Mouse (Mus musculus) ZHBTc4 (cell line): ENCODE data around the gene Chchd6.
A peak's percentile ranks its signal among the peaks of the same experiment; 100 is the strongest.

ENCODE experiments used
- DNase-seq: peaks from one replicate; pipeline ENCODE4 v3.0.0-alpha.2; 2011; ENCODE audit warnings: low read depth, low spot score

The Chchd6 gene

DNA sequence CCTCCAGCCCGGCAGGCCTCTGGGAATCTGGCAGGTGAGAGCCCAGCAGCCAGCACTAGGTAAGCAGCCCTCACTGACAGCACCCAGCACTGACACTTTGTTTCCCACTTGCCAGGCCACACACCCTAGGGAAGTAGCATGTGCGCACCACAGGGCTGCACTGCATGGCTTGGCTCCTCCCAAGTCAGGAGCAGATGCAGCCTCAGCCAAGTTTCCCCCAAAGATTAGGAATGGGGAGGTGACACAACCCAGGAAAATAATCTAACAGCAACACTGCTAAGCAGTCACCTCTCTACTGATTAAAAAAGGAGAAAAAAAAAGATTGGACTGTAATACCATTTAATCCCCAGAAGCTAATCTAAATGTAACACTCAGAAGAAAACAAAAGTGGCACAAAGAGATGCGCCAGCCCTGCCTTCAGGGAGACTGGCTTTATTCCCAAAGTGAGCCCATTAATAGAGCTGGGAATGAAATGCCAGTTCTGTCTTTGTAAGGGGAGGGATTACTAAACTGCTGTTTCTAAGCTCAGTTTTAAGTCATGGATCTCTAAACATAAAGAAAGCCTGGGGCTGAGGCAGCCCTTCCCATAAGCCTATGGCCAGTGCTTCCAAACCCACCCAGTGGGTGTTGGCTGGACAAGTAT is 188.1 kb downstream of the Chchd6 start:
- DNase-seq: no peak

DNA sequence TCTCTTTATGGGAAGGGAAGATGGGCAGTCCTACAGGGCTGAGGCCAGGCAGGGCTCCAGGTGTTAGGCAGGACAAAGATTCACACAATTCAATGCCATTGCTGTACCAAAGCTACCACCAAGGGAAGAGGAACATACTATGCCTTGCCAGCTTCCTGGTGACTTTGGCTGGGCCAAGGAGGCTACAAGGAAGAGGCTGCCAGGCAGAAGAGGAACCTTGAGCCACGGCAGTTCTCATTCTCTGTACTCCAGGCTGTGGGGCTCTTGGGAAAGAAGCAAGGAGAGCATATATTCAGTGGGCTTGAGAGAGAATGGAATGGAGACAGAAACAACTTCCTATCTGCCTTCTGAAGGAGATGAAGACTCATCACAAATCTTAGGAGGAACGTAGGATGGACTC is 190.5 kb downstream of the Chchd6 start:
- DNase-seq: no peak

DNA sequence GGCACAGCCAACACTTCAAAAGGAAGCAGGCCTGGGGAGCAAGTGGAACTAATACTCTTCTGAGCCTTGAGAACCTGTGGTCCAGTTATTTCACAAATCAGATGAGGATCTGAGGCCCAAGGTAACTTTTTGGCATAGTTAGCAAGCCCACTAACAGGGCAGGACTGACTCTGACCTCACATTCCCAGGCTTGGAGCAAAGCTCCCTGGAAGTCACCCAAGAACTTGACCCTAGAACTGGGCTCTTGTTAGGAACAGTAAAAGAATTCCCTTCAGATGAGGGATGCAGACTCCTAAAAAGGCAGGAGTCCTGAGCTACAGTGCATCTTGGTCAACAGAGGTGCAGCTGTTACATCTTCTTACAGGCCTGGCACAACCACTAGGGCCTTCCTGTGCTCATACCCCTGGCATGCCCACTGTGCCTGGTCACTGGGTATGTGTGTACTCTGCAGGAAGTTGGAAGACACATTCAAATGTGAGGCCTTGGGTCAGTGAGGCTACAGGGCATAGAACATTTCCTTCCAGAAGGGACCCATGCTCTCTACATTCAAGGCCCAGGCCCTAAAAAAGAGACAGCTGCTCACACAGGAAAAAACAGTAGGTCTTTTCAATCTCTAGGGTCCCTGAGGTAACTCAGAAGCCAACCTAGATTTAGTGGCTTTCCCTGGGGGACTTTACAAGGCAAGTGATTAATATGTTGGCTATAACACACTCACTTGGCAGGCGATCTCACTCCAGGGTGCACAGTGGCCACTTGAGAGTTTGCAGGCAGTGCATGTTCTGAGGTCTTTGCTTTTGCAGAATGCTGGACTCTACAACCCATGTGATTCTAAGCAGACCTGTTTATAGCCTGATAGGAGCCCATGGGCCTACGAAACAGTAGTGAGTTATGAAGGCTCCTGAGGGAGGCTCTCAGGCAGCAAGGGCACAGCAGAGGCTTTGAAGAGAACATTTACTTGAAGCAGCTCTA is 191.9 kb downstream of the Chchd6 start:
- DNase-seq: no peak

DNA sequence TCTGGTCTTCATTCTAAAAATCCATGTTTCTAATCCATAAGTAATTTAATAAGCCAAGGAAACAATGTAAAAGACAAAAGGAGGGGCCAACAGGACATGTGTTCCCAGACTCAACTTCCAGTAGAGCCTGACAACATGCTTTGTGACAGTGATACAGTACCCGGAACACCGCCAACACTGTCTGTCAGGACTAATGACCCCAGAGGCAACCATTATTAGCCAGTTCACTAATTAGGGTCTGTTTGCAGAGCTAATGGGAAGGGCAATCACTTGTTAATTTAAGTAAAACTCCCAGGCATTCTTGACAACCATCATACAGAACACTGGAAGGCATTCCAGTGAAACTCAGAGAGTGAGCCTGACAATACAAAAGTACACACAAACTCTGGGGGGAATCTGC is 193.0 kb downstream of the Chchd6 start:
- no peak for DNase-seq

DNA sequence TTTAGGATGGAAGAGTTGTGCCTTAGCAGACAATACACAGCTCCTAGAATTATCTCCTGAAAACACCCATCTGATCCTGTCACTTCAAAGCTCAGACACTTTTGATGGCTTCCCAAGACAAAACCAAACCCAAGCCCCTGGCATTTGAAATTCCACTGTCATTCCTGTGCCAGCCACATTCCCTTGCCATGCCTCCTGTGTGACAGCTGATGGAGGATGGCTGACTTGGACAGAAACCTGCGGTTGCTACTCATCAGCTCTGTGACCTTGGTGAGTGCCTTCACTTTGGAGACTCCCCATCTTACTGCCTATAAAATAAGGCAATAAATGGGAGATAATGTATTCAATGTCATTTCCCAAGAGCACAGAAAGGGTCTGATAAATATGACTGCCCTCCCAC is 195.9 kb downstream of the Chchd6 start:
- DNase-seq: no peak

DNA sequence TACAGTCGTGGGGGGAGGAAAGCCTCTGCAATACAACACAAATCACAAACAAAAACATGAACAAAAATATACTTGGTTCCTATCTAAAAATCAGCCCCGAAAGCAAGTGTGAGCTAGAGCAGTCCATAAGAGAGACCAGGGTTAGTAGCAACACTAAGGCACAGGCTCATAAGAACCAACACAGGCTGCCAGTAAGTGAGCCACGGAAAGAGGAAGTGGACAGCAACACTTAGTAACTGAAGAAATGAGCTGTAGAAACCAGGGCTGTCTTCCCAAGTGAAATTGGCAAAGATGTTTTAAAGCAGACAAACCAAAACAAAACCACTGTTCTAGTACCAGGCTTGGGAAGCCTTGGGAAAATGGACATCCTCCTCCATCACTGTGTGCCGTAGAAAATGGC is 197.5 kb downstream of the Chchd6 start:
- no peak for DNase-seq

DNA sequence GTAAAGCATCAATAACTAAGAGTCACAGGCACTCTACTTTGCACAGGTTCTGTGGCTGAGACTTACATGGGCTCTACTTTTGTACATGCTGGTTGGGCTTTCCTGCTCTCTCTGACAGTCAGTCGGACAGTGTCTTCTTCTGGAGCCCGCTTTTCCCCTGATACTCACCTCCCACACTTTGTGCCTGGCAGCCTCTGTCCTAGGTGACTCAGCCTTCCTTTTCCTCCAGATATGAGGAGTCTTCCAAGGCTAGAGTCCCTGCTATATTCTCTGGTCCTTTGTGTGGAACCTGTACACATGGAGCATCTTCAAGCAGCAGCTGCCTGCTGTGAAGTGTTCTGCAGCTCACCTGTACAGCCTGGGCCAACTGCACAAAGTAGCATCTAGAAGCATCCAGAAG is 201.6 kb downstream of the Chchd6 start:
- DNase-seq: no peak

DNA sequence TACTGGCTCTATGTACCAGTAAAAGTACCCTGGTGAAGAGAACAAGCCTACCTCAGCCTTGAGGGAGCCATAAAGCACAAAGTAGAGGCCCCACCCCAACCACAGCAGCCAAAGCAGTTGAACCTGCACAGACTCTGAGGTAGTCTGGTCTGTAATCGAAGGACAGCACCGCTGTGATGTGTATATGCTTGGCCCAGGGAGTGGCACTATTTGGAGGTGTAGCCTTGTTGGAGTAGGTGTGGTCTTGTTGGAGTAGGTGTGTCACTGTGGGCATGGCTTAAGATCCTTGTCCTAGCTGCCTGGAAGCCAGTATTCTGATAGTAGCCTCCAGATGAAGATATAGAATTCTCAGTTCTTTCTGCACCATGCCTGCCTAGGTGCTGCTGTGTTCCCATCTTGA is 203.2 kb downstream of the Chchd6 start:
- no peak for DNase-seq

DNA sequence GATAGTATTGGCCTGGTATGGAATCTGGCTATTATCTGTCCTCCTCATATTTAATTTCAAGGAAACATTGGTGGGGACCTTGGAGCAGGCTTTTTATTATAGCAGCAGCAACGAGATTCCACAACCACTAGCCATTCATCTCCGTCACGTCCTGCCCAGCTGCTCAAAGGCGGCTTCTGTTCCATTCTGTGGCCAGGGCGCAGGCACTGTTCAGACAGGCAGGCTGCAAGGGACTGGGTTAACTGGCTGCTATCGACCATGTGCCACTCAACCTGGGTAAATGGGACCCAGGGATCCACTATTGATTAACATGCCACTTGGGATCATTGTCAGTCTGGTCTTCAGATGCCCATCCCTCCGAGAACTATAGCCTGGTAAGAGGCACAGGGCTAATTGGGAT is 205.7 kb downstream of the Chchd6 start:
- DNase-seq: no peak

DNA sequence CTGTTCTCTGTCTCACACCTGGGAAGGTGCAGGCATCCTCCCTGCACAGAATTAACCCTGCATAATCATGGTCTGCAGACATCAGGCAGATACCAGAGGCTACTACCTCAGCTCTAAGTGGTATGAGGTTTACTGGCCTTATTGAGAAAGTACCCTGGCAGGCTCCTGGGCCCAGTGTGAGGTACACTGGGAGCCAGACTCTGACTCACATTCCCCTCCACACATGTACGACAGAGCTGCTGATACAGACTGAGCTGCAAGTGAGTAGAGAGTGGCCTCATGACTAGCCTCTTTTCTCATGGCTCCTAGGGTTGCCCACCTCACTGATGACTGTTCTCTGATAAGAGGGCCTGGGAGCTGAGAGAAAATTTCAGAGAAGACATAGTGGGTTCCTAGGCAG is 208.5 kb downstream of the Chchd6 start:
- no peak for DNase-seq

DNA sequence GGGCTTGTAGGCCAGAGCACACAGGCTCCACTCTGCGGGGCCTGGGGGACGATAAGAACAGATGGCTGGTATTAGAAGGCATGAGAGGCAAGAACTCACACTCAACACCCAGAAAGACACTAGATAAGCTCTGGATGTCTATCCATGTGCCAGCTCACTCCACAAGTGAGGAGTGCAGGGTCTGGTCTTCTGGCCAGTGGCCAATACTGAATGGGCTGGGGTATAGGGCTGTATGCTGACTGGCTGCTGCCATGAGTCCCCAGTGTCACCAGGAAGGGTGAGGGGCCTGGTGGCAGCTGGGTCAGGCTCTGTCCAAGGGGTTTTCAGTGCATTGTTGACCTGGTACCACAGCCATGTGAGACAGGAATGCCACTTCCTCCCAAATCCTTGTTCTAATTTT is 210.8 kb downstream of the Chchd6 start:
- no peak for DNase-seq

DNA sequence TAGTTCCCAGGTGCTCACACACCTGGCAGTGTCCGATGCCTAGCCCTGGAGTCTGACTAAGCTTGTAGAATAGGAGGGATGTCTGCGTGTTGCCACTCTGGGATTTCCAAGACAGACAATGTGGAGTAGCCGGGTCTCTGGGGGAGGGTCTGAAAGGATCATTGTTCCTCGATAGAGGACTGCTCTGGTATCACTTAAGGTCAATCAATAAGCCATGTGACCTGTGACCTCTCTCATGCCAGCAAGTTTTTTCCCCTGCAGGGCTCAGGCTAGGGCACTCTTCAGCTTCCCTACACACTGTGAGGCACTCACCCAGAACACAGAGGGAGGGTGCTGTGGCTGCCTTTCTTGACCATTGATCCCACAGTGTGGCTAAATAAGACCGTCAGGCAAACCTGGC is 213.6 kb downstream of the Chchd6 start:
- DNase-seq: no peak

DNA sequence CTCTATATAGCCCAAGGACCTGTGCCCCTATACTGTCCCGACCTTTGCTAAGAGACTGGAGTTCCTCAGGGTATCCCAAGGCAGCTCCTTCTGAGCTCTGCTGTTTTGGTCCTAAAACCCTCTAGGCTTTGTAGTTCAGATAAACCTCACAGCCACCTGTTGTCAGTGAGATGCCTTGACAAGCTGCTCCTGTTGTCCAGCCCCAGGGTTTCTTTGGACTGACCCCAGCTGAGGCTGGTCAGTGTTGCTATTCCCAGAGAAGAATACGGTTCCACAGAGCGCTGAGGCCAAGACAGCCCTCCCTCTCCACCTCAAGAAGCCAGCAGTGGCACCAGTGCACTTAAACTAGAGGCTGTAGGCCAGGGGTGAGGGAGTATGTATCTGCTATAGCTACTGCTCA is 214.3 kb downstream of the Chchd6 start:
- no peak for DNase-seq

DNA sequence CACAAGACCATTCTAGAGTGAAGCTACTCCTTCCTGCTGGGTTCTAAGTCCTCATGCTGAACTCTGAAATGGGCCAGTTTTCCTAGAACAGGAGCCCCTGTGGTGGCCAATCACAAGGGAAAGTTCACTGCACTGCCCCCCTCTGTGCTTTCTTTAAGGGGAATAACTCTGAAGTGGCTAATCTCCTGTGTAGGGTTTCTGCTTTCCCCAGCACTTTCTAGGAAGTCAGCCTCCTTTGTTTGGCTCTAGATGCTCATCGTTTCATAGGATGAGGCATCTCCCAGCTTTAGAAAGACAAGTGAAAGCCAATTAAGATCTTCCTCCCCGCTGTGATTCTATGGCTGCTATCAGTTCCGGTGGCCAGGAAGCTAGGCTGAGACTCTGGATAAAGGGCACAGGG is 214.7 kb downstream of the Chchd6 start:
- peak; percentile 71 for DNase-seq

DNA sequence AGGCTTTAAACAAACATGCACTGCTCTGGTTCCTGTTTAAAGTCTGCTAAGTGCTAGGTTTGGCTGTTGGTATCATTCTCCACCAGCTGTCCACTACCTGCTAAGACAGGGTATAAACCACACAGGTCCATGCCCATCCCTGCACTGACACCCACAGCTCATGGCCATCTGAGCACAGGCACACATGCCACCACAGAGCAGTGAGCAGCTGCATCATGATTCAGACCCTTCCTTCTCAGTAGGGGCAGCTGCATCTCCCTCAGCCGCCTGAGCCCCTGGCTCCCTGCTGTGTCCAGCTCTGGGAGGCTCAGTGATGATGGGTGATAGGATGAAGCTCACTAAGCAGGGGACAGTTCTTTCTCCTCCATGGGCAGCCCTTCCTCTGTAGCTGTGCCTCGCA is 217.2 kb downstream of the Chchd6 start:
- no peak for DNase-seq

DNA sequence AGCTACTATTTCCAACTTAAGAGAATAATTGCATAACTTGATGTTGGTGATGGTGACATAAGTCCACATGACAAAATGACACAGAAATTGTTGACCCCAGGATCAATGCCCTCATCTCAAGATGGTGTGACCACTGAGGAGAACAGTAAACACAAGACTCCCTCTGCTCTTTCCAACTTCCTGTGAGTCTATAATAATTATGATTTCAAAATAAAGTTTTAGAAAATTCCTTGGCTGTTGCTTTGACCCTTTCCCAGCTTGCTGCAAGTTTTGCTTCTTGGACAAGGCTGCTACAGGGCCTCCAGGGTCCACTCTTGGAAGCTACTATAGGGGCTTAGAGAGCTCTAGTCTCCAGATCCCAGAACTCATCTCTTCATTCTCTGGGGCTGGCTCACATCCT is 226.6 kb downstream of the Chchd6 start:
- no peak for DNase-seq

DNA sequence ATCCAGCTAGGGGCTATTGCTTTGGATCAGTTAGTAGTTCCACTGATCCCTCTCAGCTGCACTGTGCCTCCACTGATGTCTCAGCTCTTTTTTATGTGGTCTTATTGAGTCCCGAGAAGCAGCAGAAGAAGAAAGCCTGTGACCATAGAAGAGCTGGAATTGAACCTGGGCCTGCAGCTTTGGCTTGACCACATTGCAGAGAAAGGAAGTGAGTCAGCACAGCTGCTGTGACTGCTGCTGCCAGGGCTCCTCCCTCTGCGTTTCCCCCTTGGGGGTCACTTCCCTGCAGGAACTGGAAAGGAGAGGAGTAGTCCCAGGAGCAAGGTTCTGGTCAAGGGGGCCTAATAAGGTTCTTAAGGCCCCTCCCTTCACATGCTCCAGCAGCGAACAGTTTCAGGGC is 231.1 kb downstream of the Chchd6 start:
- no peak for DNase-seq

DNA sequence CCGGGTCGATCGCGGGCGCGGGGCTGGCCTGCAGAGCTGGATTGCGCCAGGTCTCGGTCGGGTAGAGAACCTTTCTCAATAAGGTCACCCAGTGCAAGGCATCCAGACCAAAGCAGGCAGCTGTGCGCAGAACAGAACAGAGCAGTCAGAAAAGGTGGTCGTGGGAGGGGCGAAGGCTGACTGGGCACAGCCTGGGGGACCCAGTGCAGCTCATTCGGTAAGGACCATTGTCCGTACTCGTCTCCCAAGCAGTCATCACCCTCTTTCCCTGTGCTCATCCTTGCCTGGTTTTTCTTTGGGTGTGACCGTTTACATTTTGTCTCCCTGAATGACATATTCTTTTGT is 232.4 kb downstream of the Chchd6 start:
- no peak for DNase-seq

DNA sequence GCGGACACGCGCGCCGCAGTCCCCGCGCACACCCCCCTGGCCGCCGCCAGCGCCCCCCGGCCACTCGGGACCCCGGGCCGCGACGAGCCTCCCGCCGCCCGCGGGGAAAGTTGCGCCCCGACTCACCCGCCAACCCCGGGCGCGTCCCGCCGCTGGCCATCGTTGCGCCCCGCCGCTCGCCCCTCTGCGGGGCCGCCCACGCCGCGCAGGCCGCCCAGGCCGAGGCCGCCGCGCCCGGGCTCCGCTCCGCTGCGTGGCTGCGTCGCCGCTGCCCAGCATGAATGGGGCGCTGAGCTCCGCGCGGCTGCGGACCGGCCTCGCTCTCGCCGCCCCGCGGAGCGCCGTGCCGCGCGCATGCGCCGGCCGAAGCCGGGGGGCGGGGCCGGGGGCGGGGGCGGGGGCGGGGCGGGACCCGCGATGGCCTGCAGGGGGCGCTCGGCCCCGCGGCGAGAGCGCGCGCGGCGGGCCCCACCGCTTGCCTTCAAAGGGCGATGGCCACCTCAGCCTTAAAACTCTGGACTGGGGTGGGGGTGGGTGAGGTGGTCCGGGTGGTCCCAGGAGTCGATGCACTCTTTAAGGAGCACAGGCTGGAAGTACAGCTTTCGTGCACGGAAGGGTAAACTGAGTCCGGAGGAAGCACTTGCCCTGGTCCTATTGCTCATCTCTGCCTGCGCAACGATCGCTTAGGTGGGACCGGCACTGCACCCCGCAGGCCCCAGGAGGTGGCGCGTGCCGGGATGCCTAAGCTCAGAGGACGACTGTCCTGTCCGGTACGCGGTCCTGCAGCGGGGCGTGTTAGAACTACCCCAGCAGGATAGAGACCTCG is 233.0 kb downstream of the Chchd6 start, which contains the start of gene Plxna1:
TSS of gene Plxna1 (minus strand) at position 340 of the 826 bp plus-strand sequence.
- DNase-seq: peak; percentile 62

DNA sequence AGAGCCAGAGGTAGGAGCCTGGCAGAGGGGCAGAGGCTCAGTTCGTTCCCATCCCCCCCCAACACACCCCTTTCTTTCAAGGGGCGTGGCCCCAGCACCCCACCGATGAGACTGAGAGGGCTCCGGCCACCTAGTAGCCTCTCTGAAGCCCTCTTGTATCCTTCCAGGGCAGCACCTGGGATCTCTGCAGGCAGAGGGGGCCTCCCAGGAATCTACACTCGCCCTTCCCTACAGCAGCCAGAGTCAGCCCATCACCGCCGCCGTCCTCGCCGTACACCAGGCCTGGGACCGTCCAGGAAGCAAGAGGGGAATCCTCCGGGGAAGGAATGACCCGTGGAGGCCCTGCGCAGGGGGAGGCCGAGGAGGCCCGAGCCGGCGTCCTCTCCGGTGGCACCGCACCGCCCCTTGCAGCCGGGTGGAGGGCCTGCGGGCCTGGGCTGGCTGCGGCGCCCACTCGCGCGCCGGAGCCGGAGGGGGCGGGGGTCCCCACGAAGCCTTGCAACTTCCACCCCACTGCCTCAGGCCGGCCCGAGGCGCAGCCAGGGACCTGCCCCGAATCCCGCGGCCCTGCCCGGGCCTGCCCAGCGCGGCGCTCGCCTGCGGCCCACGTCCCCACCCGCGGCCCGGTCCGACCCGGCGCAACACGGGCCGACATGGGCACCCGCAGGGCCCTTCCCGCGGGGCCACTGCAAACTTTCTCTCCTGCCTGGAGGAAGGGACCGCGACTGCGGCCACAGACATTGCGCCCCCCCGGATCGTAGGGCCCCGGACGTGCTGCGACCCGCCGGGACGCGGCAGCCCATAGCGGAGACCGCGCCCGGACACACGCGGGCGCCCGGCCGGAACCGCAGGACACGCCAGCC is 233.8 kb downstream of the Chchd6 start:
- peak; percentile 41 for DNase-seq

DNA sequence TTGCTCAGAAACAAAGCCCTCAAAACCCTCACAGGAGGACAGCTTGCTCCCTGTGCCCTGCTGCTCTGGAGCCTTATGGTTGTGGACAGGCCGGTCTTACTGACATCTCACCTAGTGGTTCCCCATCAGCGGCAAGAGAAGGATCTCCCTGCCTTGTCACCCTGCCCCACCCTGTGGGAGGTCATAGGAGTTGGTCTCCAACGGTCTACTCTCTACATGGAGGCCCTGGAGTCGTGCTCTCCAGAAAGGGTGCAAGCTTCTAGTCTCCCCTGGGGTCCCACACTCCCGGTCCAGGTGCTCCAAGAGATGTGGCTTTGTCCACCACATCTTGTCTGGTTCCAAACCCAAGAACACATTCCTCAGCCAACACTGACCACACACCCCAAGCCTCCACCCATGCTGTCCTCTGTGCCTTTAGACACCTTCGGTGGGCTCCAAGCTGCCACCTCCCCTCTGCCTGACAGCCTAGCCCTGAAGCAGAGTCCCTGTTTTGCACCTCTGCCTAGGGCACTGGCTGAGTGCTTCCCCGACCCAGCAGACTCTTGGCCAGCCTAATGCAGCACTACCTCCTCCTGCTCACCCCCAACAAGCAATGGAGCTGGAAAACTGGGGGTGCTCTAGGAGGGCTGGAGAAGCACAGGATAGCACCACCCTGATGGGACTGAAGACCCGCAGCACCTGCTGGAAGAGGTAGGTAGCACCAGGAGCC is 234.6 kb downstream of the Chchd6 start:
- no peak for DNase-seq
